28 mouse cellular contexts compared by ENCODE assay signal in genomic region chr2:24902999-24903398, GRCm38 (mm10). TPM values are rescaled to one million over a fixed set of nuclear protein-coding genes. Genes with fewer than 3 reads are reported as not detected.
DNase-seq lines count a peak whose midpoint lies in the region; ATAC-seq and TF ChIP-seq lines count a peak whose summit lies in the region.
"Had no signal": no experiment of that assay in that cellular context is flagged by ENCODE, and none has a peak within 500 bp of the region (broad histone marks: within the 10 kb centered on the region; RNA-seq: fewer than 3 reads in every experiment).

No protein-coding gene starts in this region.

- no peak overlapping the region for H3K4me3 ChIP-seq in heart, adult 2 months
- no peak overlapping the region for H3K4me3 ChIP-seq in heart, embryonic 10.5 days
- H3K4me3 ChIP-seq in layer of hippocampus, adult 2 months, result no peak overlapping the region
- H3K4me3 ChIP-seq: forebrain, embryonic 12.5 days; heart, embryonic 15.5 days; liver, embryonic 13.5 days had no signal

- H3K79me2 ChIP-seq in heart, adult 2 months (replicated peaks; ENCODE audit: control insufficient read depth, insufficient read depth, low read length), result peaks cover 5% of the 10 kb centered on the region

- no peak for TF ChIP-seq EP300 in heart, adult 2 months (IDR thresholded peaks at IDR 0.05; ENCODE audit: insufficient read depth, low read depth, low read length)

- no peak overlapping the region for H3K9ac ChIP-seq in heart, adult 2 months (ENCODE audit: low read depth, low read length)
- H3K9ac ChIP-seq: forebrain, embryonic 12.5 days; heart, embryonic 15.5 days; liver, embryonic 13.5 days had no signal

- DNase-seq in heart, adult 2 months, result no peak
- DNase-seq in heart, embryonic 10.5 days (ENCODE audit: low spot score), result no peak
- no peak for DNase-seq in layer of hippocampus, adult 2 months (ENCODE audit: low spot score in 2 of 2)
- no peak for DNase-seq in layer of hippocampus, postnatal 10 days (ENCODE audit: low spot score in 2 of 2)
- DNase-seq in 416B (ENCODE audit: low read depth), result peak; percentile 30
- DNase-seq in Patski (ENCODE audit: low read depth, low spot score), result no peak
- DNase-seq in Muller cell, postnatal 12 days (ENCODE audit: inconsistent ontology term), result no peak
- DNase-seq: adrenal gland, adult 2 months; adrenal gland, postnatal 36 days; cerebellum, adult 18-20 months; cerebellum, postnatal 10 days; gastrocnemius, postnatal 25 days; heart, postnatal 36 days; kidney, adult 8-10 months; kidney, postnatal 10 days; left cerebral cortex, postnatal 4 days; liver, embryonic 13.5 days; lung, adult 2 months; lung, postnatal 10 days; midbrain, embryonic 14.5 days; spleen, adult 18-20 months; thymus, adult 18-20 months; thymus, postnatal 36 days had no signal

- TF ChIP-seq CTCF in heart, adult 2 months (IDR thresholded peaks at IDR 0.05), result peak; percentile 39
- TF ChIP-seq CTCF in layer of hippocampus, adult 2 months (conservative IDR thresholded peaks at IDR 0.05), result peak; percentile 67
- peak; percentile 29 for TF ChIP-seq CTCF in Patski (IDR thresholded peaks at IDR 0.05)

- 80% methylated on average over 6 of the region's 6 CpGs for WGBS in heart, adult 2 months
- WGBS in heart, embryonic 10.5 days, result 91% methylated on average over 6 of the region's 6 CpGs

- peaks cover 10% of the 10 kb centered on the region for H3K36me3 ChIP-seq in heart, adult 2 months (ENCODE audit: control insufficient read depth, insufficient read depth, low read length)
- no peaks in the 10 kb centered on the region for H3K36me3 ChIP-seq in heart, embryonic 10.5 days
- H3K36me3 ChIP-seq: heart, embryonic 15.5 days; liver, embryonic 13.5 days had no signal

- intact Hi-C loops in heart, adult 2 months (cut with DNase I), result no loop called here

- POLR2A ChIA-PET in Patski (lab: Charles Lee), result interaction anchor here (0.6 kb wide), 1 partner anchor 69 kb away, joined by 3 read pairs; no protein-coding TSS in a partner anchor

- CTCF ChIA-PET in Patski (lab: Charles Lee), result interaction anchor here (0.6 to 2.4 kb wide), 5 partner anchors 14 to 58 kb away, joined by 3 to 6 read pairs (median 3); no protein-coding TSS in a partner anchor

- no peak for ATAC-seq in Patski
- ATAC-seq: activated CD4-positive, CD25-positive, alpha-beta regulatory T cell, adult 4 months had no signal

- TF ChIP-seq POLR2A in heart, adult 2 months (IDR thresholded peaks at IDR 0.05; ENCODE audit: insufficient read depth, low read depth, low read length), result no peak

- H3K27ac ChIP-seq in heart, adult 2 months, result no peak overlapping the region
- no peak overlapping the region for H3K27ac ChIP-seq in heart, embryonic 10.5 days
- H3K27ac ChIP-seq in layer of hippocampus, adult 2 months, result peak overlapping the region; percentile 78
- H3K27ac ChIP-seq: forebrain, embryonic 12.5 days; heart, embryonic 15.5 days; hindbrain, embryonic 14.5 days; liver, embryonic 13.5 days had no signal

- peaks cover 9% of the 10 kb centered on the region for H3K4me1 ChIP-seq in heart, adult 2 months (ENCODE audit: control insufficient read depth, insufficient read depth, low read length)
- peaks cover 19% of the 10 kb centered on the region for H3K4me1 ChIP-seq in heart, embryonic 10.5 days

- in situ Hi-C loops in Patski (cut with MboI; ENCODE audit: low pct_unique_long_range_greater_than_20kb), result no loop called here

- H3K9me3 ChIP-seq in heart, embryonic 10.5 days, result no peaks in the 10 kb centered on the region
- H3K9me3 ChIP-seq: forebrain, embryonic 12.5 days; heart, embryonic 15.5 days; liver, embryonic 13.5 days had no signal

- no peaks in the 10 kb centered on the region for H3K27me3 ChIP-seq in heart, adult 2 months (ENCODE audit: control insufficient read depth, insufficient read depth, low read length)
- H3K27me3 ChIP-seq in heart, embryonic 10.5 days (ENCODE audit: insufficient read depth, poor library complexity, severe bottlenecking), result no peaks in the 10 kb centered on the region
- H3K27me3 ChIP-seq in Patski, result no peaks in the 10 kb centered on the region
- H3K27me3 ChIP-seq: CH12.LX; forebrain, embryonic 12.5 days; heart, embryonic 15.5 days; liver, embryonic 13.5 days had no signal

RNA-seq across cellular contexts. Expression of gene Ehmt1, which starts 16.4 kb away (rescaled TPM):
- 10 to 100 TPM; 29.8 to 33.2 TPM for total RNA-seq in heart, adult 2 months (2021)
- 27.0 and 47.8 TPM in 2 replicates for polyA plus RNA-seq in heart, adult 2 months (2012; rRNA removed)
- 73.0 and 85.4 TPM in 2 replicates for polyA plus RNA-seq in heart, embryonic 10.5 days (2016; fragmentation: Nextera tagmentation; extraction: Ambion mirVana)
- 10 to 100 TPM; 63.3 to 70.0 TPM for total RNA-seq in layer of hippocampus, adult 2 months (2021)
- total RNA-seq in layer of hippocampus, postnatal 10 days (2021), result 10 to 100 TPM; 74.0 to 81.1 TPM
- 43.4 TPM for polyA plus RNA-seq in Patski (2021)

RNA-seq across cellular contexts. Expression of gene Arrdc1, which starts 32.1 kb away (rescaled TPM):
- total RNA-seq in heart, adult 2 months (2021), result 1 to 10 TPM; 4.5 to 5.7 TPM
- 21.8 and 27.1 TPM in 2 replicates for polyA plus RNA-seq in heart, adult 2 months (2012; rRNA removed)
- polyA plus RNA-seq in heart, embryonic 10.5 days (2016; fragmentation: Nextera tagmentation; extraction: Ambion mirVana), result 15.3 and 19.5 TPM in 2 replicates
- 10 to 100 TPM; 11.5 to 18.3 TPM for total RNA-seq in layer of hippocampus, adult 2 months (2021)
- 10 to 100 TPM; 25.7 to 26.0 TPM for total RNA-seq in layer of hippocampus, postnatal 10 days (2021)
- polyA plus RNA-seq in Patski (2021), result 36.4 TPM

RNA-seq across cellular contexts. Expression of gene Zmynd19, which starts 46.6 kb away (rescaled TPM):
- 10 to 100 TPM; 16.7 to 17.5 TPM for total RNA-seq in heart, adult 2 months (2021)
- polyA plus RNA-seq in heart, adult 2 months (2012; rRNA removed), result 6.4 and 10.0 TPM in 2 replicates
- 16.8 and 20.8 TPM in 2 replicates for polyA plus RNA-seq in heart, embryonic 10.5 days (2016; fragmentation: Nextera tagmentation; extraction: Ambion mirVana)
- total RNA-seq in layer of hippocampus, adult 2 months (2021), result 10 to 100 TPM; 35.0 to 36.2 TPM
- 10 to 100 TPM; 42.0 to 44.2 TPM for total RNA-seq in layer of hippocampus, postnatal 10 days (2021)
- polyA plus RNA-seq in Patski (2021), result 31.1 TPM

RNA-seq across cellular contexts. Expression of gene Dph7, which starts 59.2 kb away (rescaled TPM):
- 1 to 10 TPM; 4.0 to 4.4 TPM for total RNA-seq in heart, adult 2 months (2021)
- polyA plus RNA-seq in heart, adult 2 months (2012; rRNA removed), result 6.9 and 10.2 TPM in 2 replicates
- 20.1 and 27.6 TPM in 2 replicates for polyA plus RNA-seq in heart, embryonic 10.5 days (2016; fragmentation: Nextera tagmentation; extraction: Ambion mirVana)
- total RNA-seq in layer of hippocampus, adult 2 months (2021), result 10 to 100 TPM; 30.5 to 39.6 TPM
- total RNA-seq in layer of hippocampus, postnatal 10 days (2021), result 10 to 100 TPM; 24.9 to 29.5 TPM
- polyA plus RNA-seq in Patski (2021), result 22.1 TPM
